Mouse (Mus musculus) CH12.LX (cell line): ENCODE measurements around the gene Cacnb2.

Experiments used
- CHD1 ChIP-seq: IDR thresholded peaks from 2 replicates; pipeline ENCODE4 v1.6.1; 2012; ENCODE audit warnings: low read depth, low read length, improper control_type of control experiment, inconsistent platforms
- CTCF ChIP-seq, 2 experiments: IDR thresholded peaks in 1 of 2; conservative IDR thresholded peaks in 1 of 2; 2 replicates each; pipeline ENCODE4 v1.5.1; 2011 to 2012; ENCODE audit warnings: low read depth in 2 of 2, low read length in 2 of 2, improper control_type of control experiment in 1 of 2, inconsistent platforms in 1 of 2, mild to moderate bottlenecking in 1 of 2, moderate library complexity in 1 of 2
- EP300 ChIP-seq: IDR thresholded peaks from 2 replicates; pipeline ENCODE4 v1.6.1; 2011; ENCODE audit warnings: low read length, improper control_type of control experiment
- ETS1 ChIP-seq: conservative IDR thresholded peaks from 2 replicates; pipeline ENCODE4 v1.6.1; 2012; ENCODE audit warnings: low read depth, mild to moderate bottlenecking, inconsistent platforms, low read length, improper control_type of control experiment, moderate library complexity
- IRF4 ChIP-seq: IDR thresholded peaks from 2 replicates; pipeline ENCODE4 v1.6.1; 2014; ENCODE audit warnings: low read depth, mild to moderate bottlenecking, inconsistent platforms, low read length, improper control_type of control experiment
- MAX ChIP-seq: IDR thresholded peaks from 2 replicates; pipeline ENCODE4 v1.6.1; 2011; ENCODE audit warnings: low read length, improper control_type of control experiment
- POLR2A ChIP-seq: IDR thresholded peaks from 2 replicates; pipeline ENCODE4 v1.6.1; 2011; ENCODE audit warnings: low read depth, mild to moderate bottlenecking, improper control_type of control experiment, low read length
- POLR2AphosphoS2 ChIP-seq: IDR thresholded peaks from 2 replicates; pipeline ENCODE4 v1.6.1; 2011; ENCODE audit warnings: low read depth, low read length, improper control_type of control experiment
- SMC3 ChIP-seq: IDR thresholded peaks from 2 replicates; pipeline ENCODE4 v1.6.1; 2011; ENCODE audit warnings: low read depth, low read length, improper control_type of control experiment
- TCF12 ChIP-seq: IDR thresholded peaks from 2 replicates; pipeline ENCODE4 v1.6.1; 2014; ENCODE audit warnings: low read depth, mild to moderate bottlenecking, inconsistent platforms, low read length, improper control_type of control experiment
- USF1 ChIP-seq: IDR thresholded peaks from 2 replicates; pipeline ENCODE4 v1.6.1; 2014; ENCODE audit warnings: low read depth, mild to moderate bottlenecking, inconsistent platforms, low read length, improper control_type of control experiment
- USF2 ChIP-seq: conservative IDR thresholded peaks from 2 replicates; pipeline ENCODE4 v1.6.1; 2011; ENCODE audit warnings: low read depth, low read length, improper control_type of control experiment
- ZC3H11A ChIP-seq: IDR thresholded peaks from 2 replicates; pipeline ENCODE4 v1.6.1; 2012; ENCODE audit warnings: low read depth, mild to moderate bottlenecking, inconsistent platforms, low read length, improper control_type of control experiment

DNA sequence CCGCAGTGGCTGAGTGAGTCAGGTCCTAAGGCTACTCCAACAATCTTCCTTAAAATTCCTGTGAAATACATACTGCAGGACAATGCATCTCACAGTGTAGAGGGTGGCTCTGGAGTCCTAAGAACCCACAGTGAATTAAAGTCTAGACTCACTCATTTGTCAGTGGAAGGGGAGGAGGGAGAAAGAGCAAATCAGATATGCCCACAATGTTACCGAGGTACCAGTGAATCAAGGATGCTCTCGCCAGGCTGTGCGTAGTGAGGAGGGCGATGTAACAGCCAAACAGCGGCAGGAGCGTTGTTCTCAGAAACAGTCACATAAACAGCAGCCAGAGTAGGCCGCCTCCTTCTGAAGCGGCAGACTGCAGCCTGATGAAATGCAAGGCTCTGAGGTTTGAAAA, 136.0 kb downstream of the Cacnb2 start:
- TF ChIP-seq CTCF (conservative IDR thresholded peaks at IDR 0.05 in 1 of 2, IDR thresholded peaks at IDR 0.05 in 1 of 2; ENCODE audit: low read depth in 2 of 2, low read length in 2 of 2) (no peak), CHD1 (no peak), SMC3 (no peak), POLR2A (no peak), MAX (no peak), EP300 (no peak), IRF4 (no peak), POLR2AphosphoS2 (no peak), TCF12 (no peak), ZC3H11A (no peak), USF2 (no peak), ETS1 (no peak), USF1 (no peak)
